Mouse (Mus musculus) kidney, embryonic 14.5 days (tissue): ENCODE data around the gene Gm4907. TPM values are rescaled to one million over a fixed set of nuclear protein-coding genes. Genes with fewer than 3 reads are reported as not detected.
"Not testable (repeated sequence)": the region's sequence is repeated elsewhere in the genome, so short reads cannot be mapped to it uniquely, and the experiment has no call there.

Experiments used
- ATAC-seq: fragments of 200-750 bp; cut with Nextera tagmentation; 2 replicates; pipeline ENCODE4 v1.8.0; 2017; ENCODE audit warnings: moderate number of reproducible peaks, mild to moderate bottlenecking, moderate TSS enrichment, moderate library complexity; ENCODE audit not compliant: low FRiP score, low TSS enrichment
- H3K27ac ChIP-seq: fragments of 300-500 bp; sonication (generic); 2 replicates; pipeline ENCODE4 v1.5.1; 2014; ENCODE audit warnings: low read depth, mild to moderate bottlenecking, low read length, moderate library complexity, mixed read lengths
- H3K27me3 ChIP-seq: fragments of 300-500 bp; sonication (generic); 2 replicates; pipeline ENCODE4 v1.6.1; 2014; ENCODE audit warnings: mild to moderate bottlenecking, low read length; ENCODE audit not compliant: control insufficient read depth, insufficient read depth
- H3K36me3 ChIP-seq: fragments of 300-500 bp; sonication (generic); 2 replicates; pipeline ENCODE4 v1.6.1; 2014; ENCODE audit warnings: low read length, mixed read lengths; ENCODE audit not compliant: control insufficient read depth, insufficient read depth
- H3K4me1 ChIP-seq: fragments of 300-500 bp; sonication (generic); 2 replicates; pipeline ENCODE4 v1.6.1; 2014; ENCODE audit warnings: low read length, mixed read lengths; ENCODE audit not compliant: control insufficient read depth, insufficient read depth
- H3K4me2 ChIP-seq: fragments of 300-500 bp; sonication (generic); replicated peaks from 2 replicates; pipeline ENCODE4 v1.6.1; 2014; ENCODE audit warnings: low read depth, mild to moderate bottlenecking, low read length
- H3K4me3 ChIP-seq: fragments of 300-500 bp; sonication (generic); 2 replicates; pipeline ENCODE4 v1.5.1; 2014; ENCODE audit warnings: mild to moderate bottlenecking, low read length
- H3K9ac ChIP-seq: fragments of 300-500 bp; sonication (generic); 2 replicates; pipeline ENCODE4 v1.6.1; 2014; ENCODE audit warnings: low read depth, mild to moderate bottlenecking, low read length, moderate library complexity
- H3K9me3 ChIP-seq: fragments of 300-500 bp; sonication (generic); 2 replicates; pipeline ENCODE4 v1.6.1; 2016; ENCODE audit warnings: low read length; ENCODE audit not compliant: control insufficient read depth
- WGBS: fragments of 180-500 bp; shearing (Covaris S2); extraction: QIAGEN DNeasy Blood & Tissue Kit; methylation state at CpG from one replicate; pipeline ENCODE4 v1.1.7; 2014; 5-methylcytosine and 5-hydroxymethylcytosine counted together
- polyA plus RNA-seq: library from polyadenylated mRNA; unstranded; fragments of >200 nt; fragmentation: Nextera tagmentation; extraction: Ambion mirVana; gene quantifications from 2 replicates; pipeline ENCODE4 v1.2.1, GENCODE M21; 2014

The Gm4907 gene
- polyA plus RNA-seq, result not detected in 2 replicates

- ATAC-seq, H3K27me3 ChIP-seq, H3K4me1 ChIP-seq, H3K4me2 ChIP-seq, H3K9ac ChIP-seq, H3K9me3 ChIP-seq, H3K36me3 ChIP-seq, H3K4me3 ChIP-seq, H3K27ac ChIP-seq: not testable (repeated sequence)
- WGBS, result 77% methylated on average over 2 of the region's 2 CpGs
Observed at GRCm38 (mm10) chrX:23882253-23882652, at the start of gene Gm4907. Gm4907 (plus strand) TSS chrX:23882553.

GRCm38 (mm10) chrX:23833784-23834183 is 48.6 kb upstream of the Gm4907 start:
- H3K4me2 ChIP-seq, H3K9ac ChIP-seq, H3K27me3 ChIP-seq, H3K36me3 ChIP-seq, H3K4me3 ChIP-seq, H3K9me3 ChIP-seq, H3K4me1 ChIP-seq, ATAC-seq, H3K27ac ChIP-seq: not testable (repeated sequence)
- 92% methylated on average over 11 of the region's 11 CpGs for WGBS

GRCm38 (mm10) chrX:23840921-23841320 is 41.4 kb upstream of the Gm4907 start:
- Histone ChIP-seq H3K4me1 (no peaks in the 10 kb centered on the region), H3K36me3 (no peaks in the 10 kb centered on the region), H3K27me3 (no peaks in the 10 kb centered on the region), H3K9ac (no peak overlapping the region), H3K9me3 (no peaks in the 10 kb centered on the region), H3K4me2 (no peak overlapping the region), H3K4me3 (no peak overlapping the region), H3K27ac (no peak overlapping the region)
- no peak for ATAC-seq
- WGBS, result 86% methylated on average over 1 of the region's 1 CpGs

GRCm38 (mm10) chrX:23954161-23954560 is 71.8 kb downstream of the Gm4907 start:
- no peak overlapping the region for H3K27ac ChIP-seq
- H3K4me2 ChIP-seq, result no peak overlapping the region
- H3K9me3 ChIP-seq, result no peaks in the 10 kb centered on the region
- no peaks in the 10 kb centered on the region for H3K36me3 ChIP-seq
- 81% methylated on average over 2 of the region's 2 CpGs for WGBS
- no peaks in the 10 kb centered on the region for H3K27me3 ChIP-seq
- H3K9ac ChIP-seq, result no peak overlapping the region
- H3K4me1 ChIP-seq, result no peaks in the 10 kb centered on the region
- no peak for ATAC-seq
- H3K4me3 ChIP-seq, result no peak overlapping the region

Other genes with a start within 250 kb of the Gm4907 start
- 3.2 and 5.8 TPM in 2 replicates for gene Wdr44, start 189.5 kb upstream of the Gm4907 start, polyA plus RNA-seq
- not detected in 2 replicates for gene Gm4985, start 76.4 kb downstream of the Gm4907 start, polyA plus RNA-seq